Mouse (Mus musculus) urinary bladder, postnatal 4 days (tissue): Measurements from ENCODE around the gene Arhgap21.

Source experiments
- DNase-seq, 2 experiments: peaks; one replicate each; pipeline ENCODE4 v3.0.0; 2021 to 2022; ENCODE audit warnings: low spot score in 2 of 2

The Arhgap21 gene

GRCm38 (mm10) chr2:20966176-20967100, 2.2 kb downstream of the Arhgap21 start:
- no peak for DNase-seq

GRCm38 (mm10) chr2:20965361-20965760, 3.3 kb downstream of the Arhgap21 start:
- DNase-seq, result no peak

- DNase-seq, result no peak
Measured at GRCm38 (mm10) chr2:20964461-20964860, 4.2 kb downstream of the Arhgap21 start.

GRCm38 (mm10) chr2:20963226-20963805, 5.4 kb downstream of the Arhgap21 start:
- no peak for DNase-seq

GRCm38 (mm10) chr2:20962284-20962683, 6.4 kb downstream of the Arhgap21 start:
- DNase-seq, result no peak

GRCm38 (mm10) chr2:20961825-20962224, 6.9 kb downstream of the Arhgap21 start:
- no peak for DNase-seq

- DNase-seq, result no peak
Measured at GRCm38 (mm10) chr2:20961295-20961694, 7.4 kb downstream of the Arhgap21 start.

- no peak for DNase-seq
Measured at GRCm38 (mm10) chr2:20960668-20961035, 8.0 kb downstream of the Arhgap21 start.

- DNase-seq, result no peak
Measured at GRCm38 (mm10) chr2:20959906-20960667, 8.6 kb downstream of the Arhgap21 start.

GRCm38 (mm10) chr2:20959045-20959444, 9.6 kb downstream of the Arhgap21 start:
- no peak for DNase-seq

GRCm38 (mm10) chr2:20957995-20958394, 10.7 kb downstream of the Arhgap21 start:
- DNase-seq, result no peak

- DNase-seq, result no peak
Measured at GRCm38 (mm10) chr2:20956716-20957115, 12.0 kb downstream of the Arhgap21 start.

- DNase-seq, result no peak
Measured at GRCm38 (mm10) chr2:20955996-20956395, 12.7 kb downstream of the Arhgap21 start.

- DNase-seq, result no peak
Measured at GRCm38 (mm10) chr2:20955376-20955775, 13.3 kb downstream of the Arhgap21 start.

GRCm38 (mm10) chr2:20952716-20953115, 16.0 kb downstream of the Arhgap21 start:
- no peak for DNase-seq

GRCm38 (mm10) chr2:20949168-20949567, 19.5 kb downstream of the Arhgap21 start:
- DNase-seq, result no peak

- DNase-seq, result no peak
Measured at GRCm38 (mm10) chr2:20947036-20947435, 21.6 kb downstream of the Arhgap21 start.

GRCm38 (mm10) chr2:20945596-20945995, 23.1 kb downstream of the Arhgap21 start:
- no peak for DNase-seq

- DNase-seq, result no peak
Measured at GRCm38 (mm10) chr2:20943730-20944454, 24.8 kb downstream of the Arhgap21 start.

- no peak for DNase-seq
Measured at GRCm38 (mm10) chr2:20943222-20943621, 25.5 kb downstream of the Arhgap21 start.

- no peak for DNase-seq
Measured at GRCm38 (mm10) chr2:20942434-20943198, 26.1 kb downstream of the Arhgap21 start.
